Mouse (Mus musculus) cerebellum, adult (tissue): ENCODE measurements around the gene Fam214b.

Experiments used
- ATAC-seq: cut with Nextera tagmentation; 2 replicates; pipeline ENCODE4 v1.9.2; 2017; ENCODE audit warnings: mild to moderate bottlenecking, moderate library complexity, mixed read lengths; ENCODE audit not compliant: insufficient number of reproducible peaks, low FRiP score, low TSS enrichment

The Fam214b gene

GRCm38 (mm10) chr4:43018156-43018555 lies 27.9 kb downstream of the Fam214b start:
- no peak for ATAC-seq

GRCm38 (mm10) chr4:43012091-43012490 lies 33.9 kb downstream of the Fam214b start:
- no peak for ATAC-seq

DNA sequence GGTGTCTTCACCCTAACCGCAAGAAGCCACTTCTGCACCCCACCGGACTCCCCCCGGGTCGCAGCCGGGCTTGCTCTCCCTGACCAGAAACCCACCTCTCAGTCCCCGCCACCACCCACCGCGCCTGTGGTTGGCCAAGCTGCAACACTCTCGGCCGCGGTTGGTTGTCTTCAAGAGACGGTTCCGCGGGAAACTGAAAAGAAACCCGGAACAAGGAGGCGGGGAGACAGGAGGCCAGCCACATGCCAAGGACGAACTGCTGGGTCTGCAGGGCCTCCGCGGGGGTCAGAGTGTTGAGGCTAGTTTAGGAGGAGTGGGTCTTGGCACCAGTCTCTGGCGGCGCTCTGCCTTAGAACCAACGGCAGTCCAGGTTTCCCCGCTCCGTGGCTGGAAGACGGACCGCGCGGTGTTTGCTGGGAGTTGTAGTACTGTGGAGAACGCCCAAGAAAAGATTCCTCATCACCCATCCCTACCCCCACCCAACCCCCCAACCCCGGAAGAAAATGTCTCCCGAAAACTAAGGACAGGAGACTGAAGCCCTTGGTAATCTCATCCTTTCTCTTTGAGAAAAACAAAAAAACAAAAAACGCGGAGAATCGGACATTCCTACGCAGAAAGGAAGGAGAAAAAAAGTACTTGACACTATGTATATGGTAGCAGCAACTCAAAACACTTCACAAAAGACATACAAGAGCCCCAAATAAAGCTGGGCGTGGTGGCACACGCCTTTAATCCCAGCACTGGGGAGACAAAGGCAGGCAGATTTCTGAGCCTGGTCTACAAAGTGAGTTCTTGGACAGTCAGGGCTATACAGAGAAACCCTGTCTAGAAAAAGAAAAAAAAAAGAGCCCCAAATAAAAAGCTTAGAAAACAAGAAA lies 35.6 kb downstream of the Fam214b start, which contains the start of gene Fancg:
TSS of gene Fancg (minus strand) at position 346 of the 878 bp plus-strand sequence.
- peak; percentile 84 for ATAC-seq

DNA sequence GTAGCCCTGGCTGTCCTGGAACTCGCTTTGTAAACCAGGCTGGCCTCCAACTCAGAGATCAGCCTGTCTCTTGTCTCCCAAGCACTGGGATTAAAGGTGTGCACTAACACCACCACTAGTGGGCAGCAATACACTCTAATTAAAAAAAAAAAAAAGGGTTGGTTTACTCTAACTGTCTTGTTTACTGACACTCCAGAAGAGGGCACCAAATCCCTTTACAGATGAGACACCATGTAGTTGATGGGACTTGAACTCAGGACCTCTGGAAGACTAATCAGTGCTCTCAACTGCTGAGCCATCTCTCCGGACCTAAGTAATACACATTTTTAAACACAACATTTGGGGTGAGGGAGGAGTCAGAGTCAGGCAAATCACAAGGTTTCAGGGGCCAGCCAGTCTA lies 40.3 kb downstream of the Fam214b start:
- ATAC-seq = no peak

DNA sequence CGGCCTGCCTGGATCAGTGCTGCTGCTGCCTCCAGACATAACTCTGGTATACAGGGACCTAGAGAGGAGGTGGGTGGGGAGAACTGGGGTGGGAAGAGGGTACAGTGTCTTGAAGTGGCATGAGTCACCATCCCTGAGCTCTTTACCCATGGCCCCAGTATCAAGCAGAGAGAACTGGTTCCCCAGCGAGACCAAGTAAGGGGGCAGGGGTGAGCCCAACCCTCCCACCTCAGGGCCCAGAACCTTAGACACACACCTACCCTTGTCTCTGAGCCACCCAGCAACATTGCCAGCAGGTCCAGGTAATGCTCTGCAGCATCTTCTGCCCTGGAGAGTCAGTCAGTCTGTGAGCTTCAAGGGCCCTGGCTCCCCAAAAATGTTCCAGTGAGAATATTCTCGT lies 41.1 kb downstream of the Fam214b start:
- ATAC-seq = no peak

- no peak for ATAC-seq
Observed at GRCm38 (mm10) chr4:43002756-43003439, 43.1 kb downstream of the Fam214b start.

DNA sequence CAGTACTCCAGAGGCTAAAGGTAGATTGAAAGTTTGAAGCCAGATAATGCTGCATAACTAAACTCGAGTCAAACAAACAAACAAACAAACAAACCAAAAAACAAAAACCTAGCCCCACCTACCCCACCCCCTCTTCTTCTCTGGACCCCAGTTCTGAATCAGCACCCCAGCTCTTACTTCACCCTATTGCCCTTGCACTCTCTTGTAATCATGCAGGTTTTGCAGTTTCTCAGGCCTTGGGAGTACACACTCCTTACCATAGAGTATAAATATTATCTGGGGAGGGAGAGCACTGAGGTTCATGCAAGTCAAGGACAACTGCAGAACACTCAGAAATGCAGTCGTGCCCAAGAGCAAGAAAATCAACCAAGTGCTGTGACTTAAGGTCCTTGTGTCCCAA lies 44.7 kb downstream of the Fam214b start:
- no peak for ATAC-seq

GRCm38 (mm10) chr4:43000141-43000986 lies 45.7 kb downstream of the Fam214b start, which contains the start of gene Vcp:
Gene Vcp, minus strand, starts transcription at chr4:43000507.
- ATAC-seq = peak; percentile 95

DNA sequence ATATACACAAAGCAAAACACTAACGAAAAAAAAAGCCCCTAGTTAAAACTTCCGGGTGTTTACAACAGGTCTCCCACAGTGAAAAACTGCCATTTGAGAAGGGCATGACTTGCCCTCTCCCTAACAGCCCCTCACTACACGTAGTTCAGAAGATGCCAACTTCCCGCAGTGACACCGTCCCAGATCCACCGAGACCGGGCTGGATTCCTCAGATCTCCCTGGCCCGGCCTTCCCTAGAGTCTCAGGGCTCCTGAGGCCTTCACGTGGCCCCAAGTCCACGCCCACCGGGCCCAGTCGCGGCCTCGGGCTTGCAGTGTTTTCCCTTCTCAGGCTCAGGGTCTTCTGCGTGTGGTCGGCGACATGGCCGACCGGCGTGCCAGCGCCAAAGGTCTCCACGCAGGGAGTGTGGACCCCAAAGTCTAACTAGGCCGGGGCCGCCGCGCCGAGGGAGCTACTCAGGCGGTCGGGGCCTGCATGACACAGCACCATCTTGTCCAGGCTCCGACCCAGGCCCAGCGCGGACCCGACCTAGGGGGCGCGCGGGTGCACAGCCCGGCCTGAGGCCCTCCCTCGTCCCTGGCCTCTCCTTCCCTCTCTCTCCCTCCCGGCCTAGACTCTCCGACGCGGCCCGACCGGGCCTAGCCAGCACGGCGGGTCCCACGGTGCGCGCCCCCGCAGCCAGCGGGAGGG lies 46.4 kb downstream of the Fam214b start:
- peak; percentile 74 for ATAC-seq

GRCm38 (mm10) chr4:42998022-42998421 lies 48.0 kb downstream of the Fam214b start:
- ATAC-seq = no peak

DNA sequence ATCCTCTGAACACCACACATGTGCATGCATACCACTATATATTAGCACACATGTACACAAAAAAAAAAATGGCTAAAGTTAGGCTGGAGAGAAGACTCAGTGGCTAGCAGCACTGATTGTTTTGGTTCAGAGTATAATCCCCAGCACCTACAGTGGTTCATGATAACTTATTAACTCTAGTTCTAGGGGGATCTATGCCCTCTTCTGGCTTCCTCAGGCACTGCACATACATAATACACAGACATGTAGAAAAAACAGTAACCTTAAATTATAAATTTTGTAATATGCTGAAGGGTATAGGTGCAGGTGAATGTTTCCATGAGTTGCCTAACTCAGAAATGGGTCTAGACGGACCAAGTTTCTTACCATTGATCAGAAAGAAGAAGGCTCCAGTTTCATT lies 57.7 kb downstream of the Fam214b start:
- ATAC-seq = no peak
